Mouse (Mus musculus) kidney, postnatal 14 days (tissue): ENCODE measurements around the gene Bcas3.

Experiments
- DNase-seq: peaks from one replicate; pipeline ENCODE4 v3.0.0; 2022; ENCODE audit warnings: mixed read lengths

The Bcas3 gene

DNA sequence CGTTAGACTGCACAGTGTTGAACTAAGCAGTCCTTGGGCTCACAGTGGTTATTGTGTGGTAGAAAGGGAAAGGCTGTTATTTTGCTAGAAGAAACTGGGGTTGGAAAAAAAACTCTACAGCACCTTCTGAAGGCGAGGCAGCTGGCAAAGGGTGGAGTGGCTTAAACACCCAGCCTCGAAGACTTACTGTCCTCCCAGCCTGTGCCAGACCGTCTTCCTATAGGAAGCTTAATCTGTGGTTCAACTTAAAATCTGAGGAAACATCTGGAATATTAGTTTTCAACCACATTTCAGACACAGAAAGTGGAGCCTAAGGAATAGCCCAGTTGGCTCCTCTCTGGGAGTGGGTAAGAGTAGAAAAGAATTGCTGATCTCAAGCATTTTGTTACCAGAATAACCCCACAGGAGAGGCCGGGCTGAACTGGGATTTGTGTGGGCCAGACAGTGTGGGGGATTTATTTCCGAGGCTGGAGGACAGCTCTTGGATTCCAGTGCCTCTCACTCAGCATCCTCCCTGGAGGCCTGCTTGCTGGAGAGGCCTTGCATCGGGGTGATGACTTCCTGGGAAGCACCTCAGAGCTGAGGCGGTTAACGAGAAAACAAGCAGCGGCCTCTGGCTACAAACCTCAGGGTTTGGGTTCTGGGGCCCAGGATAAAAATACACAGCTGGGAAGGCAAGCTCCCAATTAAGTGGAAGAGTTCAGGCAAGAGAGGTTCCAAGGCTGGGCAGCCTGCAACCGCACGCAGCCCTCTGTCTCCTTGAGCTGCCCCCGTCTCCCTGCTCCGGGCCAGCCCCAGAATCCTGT lies 406.9 kb downstream of the Bcas3 start:
- DNase-seq = peak; percentile 16

DNA sequence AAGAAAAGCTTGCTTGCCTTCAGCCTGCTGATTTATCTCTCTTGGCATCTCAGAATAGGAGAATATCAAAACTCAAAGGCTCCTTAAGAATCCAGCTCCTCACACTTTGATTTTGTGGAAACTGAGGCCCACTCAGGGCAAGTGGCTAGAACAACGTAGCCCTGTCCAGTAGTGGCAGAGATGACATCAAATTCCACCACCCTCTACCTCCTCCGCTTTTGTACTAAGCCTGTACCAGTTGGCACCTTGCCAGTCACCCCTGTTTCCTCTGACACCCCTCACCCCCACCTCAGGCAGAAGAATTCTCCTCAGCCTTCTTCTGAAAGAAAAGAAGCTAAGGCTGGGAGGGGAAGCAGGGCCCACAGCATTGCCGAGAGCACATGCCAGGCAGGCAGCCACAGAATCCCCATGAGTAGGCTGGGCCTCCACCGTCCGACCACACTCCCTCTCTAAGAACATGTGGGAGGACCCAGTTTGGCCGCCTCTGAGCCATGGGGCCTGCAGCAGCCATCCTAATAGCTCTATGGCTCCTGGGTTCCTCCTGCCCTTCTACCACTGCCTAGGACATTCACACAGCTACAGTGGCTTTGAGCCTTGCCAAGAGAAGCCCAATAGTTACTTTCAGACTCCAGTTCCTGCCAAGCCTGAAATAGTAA lies 407.6 kb downstream of the Bcas3 start:
- DNase-seq = peak; percentile 50

DNA sequence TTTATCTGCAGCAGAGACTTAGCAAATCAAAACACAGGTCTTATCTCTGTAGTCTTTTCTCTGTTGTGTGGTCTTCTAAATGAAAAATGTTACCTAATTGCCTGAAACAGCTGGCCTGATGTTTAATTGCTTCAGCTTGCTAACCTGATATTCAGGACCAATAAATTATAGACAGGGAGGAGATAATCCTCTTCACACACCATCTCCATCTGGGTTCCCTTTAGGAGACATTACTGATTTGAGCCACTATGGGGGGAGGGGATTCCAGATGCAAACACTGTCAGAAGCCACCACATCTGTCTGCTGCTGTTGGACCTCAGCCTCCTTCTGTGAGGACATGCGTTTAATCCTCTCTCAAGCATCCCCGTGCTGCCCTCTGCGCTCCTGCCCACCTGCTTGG lies 408.2 kb downstream of the Bcas3 start:
- no peak for DNase-seq

DNA sequence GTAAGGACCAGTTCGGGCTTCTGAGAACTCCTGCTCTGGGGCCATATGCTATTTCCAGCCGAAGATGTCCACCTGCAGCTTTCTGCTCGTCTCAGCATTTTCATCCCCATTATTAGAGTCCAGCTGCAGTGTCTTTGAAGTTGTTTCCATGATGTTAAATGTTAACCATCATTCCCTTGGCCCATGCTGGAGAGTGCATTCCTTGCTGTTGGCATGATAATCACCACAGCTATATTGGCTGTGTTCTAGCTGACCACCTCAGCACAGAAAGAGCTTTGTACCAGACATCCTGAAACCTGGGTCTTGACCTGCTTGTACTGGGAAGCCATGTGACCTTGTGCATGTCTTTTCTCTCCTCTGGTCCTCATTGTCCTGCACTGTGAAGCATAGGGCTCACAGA lies 410.7 kb downstream of the Bcas3 start:
- DNase-seq = peak; percentile 52

DNA sequence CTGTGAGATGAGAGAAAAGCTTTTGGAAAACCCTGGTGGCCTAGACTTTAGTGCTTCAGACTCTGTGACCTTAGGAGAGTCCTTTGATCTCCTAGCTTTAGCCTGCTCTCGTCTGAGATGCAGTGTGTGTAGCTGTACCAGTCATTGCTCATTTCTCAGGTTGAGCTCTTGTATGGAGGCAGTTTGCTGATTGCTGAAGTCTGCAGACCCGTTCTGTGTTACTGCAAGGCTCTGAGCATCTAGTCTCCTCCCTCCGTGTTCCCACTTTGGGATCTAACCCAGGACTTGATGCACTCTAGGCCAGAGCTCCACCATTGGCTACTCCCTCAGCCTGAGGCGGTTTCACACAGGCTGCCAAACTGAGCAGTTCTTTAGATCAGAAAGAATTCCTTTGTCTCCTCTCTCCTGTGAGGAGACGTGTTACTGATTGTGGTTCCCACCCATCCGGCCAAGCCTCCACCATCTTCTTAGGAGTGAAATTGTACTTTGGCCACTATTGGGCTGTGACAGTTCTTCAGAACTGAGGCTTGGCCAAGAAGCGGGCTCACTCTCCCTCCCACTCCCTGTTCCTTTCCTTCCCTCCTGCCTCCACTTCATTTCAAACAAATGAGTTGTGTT lies 413.2 kb downstream of the Bcas3 start:
- no peak for DNase-seq

DNA sequence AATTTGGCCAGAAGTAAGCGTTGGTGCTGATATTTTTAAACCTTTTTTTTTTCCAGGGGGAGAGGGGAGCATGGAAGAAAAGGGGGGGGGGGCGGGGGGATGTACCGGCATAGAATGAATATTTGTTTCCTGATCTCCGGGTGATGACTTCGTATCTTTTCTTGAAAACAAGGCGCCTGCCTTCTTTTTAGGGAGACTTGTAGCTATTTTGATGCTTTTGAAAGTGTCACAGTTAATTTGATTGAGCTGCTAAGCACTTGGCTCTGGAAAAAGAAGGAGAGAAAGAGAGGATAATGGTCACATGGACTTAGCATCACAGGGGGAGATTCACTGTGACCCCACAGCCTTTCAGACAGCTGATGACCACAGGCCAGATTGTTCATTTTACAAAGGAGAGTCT lies 413.8 kb downstream of the Bcas3 start:
- no peak for DNase-seq

DNA sequence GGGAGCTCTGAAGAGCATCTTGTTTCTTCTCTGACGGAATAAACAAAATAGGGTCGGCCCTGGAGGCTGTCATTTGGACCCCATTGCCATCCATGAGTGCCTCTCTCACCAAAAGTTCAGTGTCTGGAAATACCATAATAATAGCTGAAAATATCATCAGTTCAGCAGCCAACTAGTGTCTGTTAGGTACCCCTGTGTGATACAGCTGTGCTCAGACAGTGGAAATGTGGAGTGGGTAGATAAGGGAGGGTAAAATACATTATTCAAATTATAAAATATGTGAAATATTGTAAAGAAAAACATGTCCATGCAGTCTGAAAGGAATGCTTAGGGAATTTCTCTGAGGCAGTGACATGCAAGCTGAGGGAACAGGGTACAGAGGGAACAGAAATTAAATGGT lies 416.8 kb downstream of the Bcas3 start:
- no peak for DNase-seq

DNA sequence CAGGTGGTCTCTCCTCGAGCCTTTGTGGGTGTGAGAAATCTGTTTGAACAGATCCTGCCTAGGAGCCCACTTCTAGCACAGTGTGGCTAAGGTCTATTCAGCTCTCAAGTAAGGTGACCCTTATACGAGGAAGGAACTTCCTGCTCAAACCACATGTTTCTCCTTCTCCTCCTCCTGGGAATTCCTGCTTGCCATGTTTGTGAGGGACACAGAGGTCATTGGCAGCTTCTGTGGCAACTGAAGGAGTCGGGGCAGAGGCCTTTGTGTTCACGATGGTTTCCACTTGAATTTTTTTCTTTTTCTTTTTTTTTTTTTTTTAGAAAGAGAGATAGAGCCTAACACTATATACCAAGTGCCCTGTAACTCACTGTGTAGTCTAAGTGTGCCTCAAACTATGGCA lies 420.4 kb downstream of the Bcas3 start:
- no peak for DNase-seq

DNA sequence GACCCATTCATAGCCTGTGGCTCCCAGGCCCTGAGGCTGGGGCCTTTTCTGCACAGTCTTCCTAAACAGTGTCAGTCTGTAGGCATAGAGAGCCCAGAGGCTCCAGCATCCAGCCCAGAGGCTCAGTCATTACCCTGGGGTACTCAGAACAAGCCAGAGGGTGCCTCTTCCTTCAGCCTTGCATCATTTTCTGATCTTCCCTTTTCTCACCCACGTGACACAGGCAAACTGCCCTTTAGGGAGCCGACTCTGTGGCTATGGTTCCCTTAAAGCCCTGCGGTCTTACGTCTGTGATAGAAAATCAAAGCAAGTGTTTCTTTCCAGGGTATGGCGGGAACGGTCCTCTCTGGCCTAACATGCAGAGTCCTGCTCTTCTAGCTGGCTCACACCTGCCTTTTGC lies 421.7 kb downstream of the Bcas3 start:
- DNase-seq = no peak

DNA sequence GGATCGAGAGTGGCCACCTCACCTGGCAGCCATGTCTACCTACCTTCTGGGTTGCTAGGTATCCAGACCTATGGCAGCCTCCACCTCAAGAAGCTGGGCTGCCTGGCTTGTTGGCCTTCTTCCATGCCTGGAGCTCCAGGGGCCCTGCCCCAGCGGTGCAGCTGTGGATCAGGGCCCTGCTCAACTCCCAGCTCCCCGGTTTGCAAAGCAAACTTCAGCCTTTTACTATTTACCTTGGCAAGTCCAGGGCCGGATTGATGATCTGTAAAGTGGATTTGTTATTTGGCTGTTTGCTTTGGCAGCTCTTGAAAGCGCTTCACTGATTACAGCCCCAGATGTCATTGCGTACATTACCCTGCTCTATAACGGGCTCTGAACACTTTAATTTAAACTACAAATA lies 422.5 kb downstream of the Bcas3 start:
- peak; percentile 54 for DNase-seq

DNA sequence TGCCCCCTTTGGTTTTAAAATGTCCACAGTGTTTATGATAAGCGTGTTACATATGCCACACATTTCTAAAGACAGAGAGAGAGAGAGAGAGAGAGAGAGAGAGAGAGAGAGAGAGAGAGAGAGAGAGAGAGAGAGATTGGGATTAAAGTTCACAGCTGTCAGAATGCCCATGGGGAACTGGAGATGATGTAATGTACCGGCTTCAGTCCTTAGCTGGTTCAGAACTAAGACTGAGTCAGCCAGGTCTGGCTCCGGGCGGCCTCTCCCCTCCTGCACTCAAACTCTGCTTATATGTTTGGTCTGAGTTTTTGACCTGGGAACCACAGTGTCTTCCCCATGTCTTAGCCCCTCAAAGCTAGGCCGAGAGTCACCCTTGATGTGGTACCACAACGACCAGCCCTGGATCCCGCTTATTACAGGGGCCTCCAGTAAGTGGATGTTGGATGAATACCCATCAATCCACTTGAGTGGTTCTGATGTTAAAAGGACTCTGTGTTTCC lies 423.9 kb downstream of the Bcas3 start:
- DNase-seq = no peak

DNA sequence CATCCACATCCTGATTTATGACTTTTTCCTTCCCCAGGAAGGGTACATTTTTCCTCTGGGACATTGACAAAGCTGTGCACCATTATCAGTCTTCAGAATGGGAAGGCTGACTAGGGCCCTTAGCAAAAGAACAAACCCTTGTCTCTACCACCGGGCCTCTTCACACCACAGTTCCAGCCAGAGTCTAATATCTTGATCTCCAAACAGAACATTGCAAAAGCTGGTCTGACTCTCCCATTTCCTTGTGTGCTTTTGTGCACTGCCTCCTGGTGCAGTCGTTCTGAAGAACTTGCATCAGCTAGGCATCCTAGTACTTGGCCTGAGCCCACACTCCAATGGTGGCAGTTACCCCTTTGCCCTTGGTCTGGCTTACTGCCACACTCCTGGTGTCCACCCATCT lies 425.0 kb downstream of the Bcas3 start:
- no peak for DNase-seq

DNA sequence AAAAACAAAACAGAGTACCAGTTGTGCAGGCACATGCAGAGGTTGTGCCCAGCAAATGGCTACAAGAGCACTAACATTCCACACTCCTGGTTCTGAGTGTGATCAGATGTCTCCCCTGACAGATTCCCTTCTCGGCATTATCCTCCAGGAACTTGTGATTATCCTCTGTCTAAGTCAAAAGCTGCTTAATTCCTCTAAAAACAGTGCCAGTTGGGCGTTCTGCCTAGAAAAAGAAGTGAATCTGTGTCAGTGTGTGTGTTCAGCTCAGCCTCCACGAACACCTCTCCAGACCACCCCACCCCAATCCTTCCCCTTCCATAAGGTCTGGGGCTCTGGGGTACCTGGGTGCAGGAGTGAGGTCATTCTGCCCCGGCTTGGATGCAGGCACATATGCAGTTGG lies 427.3 kb downstream of the Bcas3 start:
- DNase-seq = no peak

DNA sequence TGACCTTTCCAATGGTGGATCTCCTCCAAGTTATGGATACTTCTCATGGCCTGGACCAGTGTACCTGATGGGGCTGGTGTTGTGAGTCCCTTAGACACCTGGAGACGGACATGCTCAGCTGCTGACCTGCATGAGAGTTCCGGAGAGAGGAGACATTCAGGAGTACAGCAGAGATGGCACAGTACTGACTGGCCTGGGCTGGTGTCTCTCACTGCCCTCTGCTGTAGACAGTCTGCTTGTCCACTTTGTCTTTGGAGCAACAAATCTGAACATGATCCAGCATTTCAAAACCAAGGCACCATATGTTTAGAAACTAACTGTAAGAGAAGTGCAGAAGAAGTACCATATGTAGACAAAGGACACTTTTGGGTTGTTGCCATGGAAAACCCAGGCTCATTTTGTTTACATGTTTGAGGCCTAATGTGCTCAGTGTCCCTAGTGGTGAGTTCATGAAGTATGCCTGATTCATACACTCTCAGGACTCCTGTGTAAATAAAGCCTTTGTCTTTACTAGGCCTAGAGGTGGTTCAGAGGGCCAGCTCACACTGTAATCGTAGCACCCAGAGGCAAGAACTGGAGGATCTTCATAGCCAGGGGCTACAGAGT lies 433.2 kb downstream of the Bcas3 start:
- DNase-seq = peak; percentile 21

DNA sequence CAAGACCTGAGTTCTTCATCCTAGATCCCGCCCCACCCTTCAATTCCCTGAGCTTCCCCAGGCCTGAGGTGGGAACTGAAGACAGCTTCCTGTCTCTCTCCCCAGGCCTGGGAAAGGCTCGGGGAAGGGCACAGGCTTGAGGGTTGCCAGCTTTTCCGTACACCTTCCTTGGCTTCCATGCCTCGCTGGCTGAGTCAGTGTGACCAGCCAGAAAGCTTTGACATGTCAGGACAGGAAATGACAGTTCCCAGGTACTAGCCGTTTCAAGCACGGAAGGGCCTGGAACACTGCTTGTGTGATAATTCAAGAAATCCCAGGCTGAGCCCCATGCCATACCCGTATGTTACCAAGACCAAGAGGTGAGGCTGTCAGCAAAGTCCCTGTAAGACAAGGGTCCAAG lies 436.8 kb downstream of the Bcas3 start:
- DNase-seq = no peak

DNA sequence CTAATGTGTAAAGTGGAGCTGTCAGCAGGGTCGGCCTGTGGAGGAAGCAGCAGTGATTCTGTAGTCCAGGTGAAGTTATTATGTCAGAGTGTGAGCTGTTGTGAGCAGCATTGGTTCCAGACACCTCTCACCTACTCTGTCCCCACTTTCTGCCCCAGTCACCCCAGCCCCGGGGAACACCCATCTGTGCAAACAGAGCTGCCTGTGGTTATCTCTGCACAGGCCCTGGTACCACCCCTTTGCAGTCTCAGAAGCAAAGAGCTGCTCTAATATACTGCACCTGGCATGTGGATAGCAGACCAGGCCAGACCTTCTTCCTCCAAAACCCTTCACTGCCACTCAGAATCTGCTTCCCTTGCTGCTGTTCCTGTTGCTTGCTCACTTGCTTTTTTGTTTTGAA lies 437.3 kb downstream of the Bcas3 start:
- DNase-seq = no peak

DNA sequence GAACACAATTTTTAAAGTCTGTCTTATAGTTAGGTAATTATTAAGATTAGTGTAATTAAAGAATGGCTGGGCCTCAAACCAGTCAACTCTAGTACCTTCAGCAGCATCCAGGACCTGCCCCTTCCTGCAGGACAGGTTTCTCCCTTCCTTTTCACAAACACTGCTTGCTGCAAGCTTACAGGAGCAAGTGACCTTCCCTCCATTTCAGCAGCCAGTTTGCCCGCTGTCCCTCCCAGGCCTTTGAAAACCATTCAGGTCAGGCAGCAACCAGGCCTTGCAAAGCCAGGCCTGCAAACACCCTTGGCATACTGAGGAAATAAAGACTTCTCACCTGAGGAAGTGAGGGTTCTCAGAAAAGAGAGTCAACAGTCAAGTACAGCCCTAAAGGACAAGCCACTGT lies 438.2 kb downstream of the Bcas3 start:
- no peak for DNase-seq

DNA sequence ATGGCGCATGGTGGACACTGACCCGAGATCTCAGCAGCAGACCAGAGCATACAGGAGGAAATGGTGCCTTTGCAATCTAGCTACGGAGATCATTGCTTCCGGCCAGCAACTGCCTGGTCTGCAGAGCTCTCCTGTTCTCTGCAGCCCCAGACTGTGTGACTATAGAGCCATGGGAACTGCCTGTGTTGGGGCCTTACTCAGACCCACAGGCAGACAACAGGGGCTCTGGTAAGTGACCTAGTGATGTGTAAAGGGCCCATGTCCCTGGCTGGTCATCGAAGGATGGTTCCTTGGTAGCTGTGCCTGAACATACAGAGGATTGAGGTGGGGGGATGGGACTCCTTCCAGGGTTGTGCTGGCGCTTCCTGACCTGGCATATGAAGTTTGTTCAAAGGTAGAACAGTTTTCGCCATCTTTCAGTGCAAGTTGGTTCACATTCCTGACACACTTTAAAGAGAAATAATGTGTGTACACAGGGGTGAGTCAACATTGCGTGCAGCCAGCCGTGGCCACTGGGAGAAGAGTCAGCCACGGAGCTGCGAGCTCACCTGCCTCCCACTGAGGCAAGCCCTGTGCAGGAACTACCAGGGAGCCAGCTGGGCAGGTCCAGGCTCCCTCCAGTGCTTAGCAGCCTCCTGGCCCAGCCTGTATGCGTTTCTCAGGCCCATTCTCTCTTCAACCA lies 439.7 kb downstream of the Bcas3 start:
- DNase-seq = peak; percentile 58

DNA sequence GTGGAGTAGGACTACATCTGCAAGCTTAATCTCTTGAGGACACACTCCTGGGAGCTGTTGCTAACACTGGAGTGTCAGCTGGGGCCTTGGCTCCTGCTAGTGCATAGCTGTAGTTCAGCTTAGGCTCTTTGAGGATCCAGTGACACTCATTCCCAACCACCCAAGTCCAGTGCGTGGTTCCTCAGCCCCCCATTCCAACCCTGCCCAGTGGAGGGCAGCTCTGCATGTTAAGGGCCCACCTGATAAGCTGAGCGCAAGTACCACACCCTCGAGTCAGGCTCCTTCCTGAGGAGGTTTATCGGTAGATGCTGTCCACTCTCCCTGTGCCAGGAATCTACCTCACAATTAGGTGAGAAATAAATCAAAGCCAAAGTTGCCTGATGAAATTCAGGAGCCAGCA lies 446.5 kb downstream of the Bcas3 start:
- DNase-seq = no peak

DNA sequence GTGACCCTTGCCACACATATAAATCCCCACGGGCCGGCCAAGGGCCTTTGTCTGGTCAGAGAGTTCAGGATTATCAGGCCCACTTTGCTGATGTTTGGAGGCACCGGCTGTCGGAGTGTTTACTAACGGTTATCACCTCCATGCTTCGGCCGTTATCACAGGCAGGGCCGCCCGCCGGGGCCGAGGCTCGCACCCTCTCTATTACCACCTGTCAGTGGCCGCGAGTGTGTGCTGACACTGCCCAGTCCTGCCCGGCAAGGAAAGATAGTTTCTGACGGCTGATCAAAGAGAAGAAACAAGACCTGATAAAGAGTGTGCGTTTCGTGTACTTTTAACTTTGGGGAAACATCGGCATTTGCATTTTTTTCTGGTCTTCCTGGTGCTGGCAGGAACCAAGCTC lies 446.9 kb downstream of the Bcas3 start:
- DNase-seq = no peak

DNA sequence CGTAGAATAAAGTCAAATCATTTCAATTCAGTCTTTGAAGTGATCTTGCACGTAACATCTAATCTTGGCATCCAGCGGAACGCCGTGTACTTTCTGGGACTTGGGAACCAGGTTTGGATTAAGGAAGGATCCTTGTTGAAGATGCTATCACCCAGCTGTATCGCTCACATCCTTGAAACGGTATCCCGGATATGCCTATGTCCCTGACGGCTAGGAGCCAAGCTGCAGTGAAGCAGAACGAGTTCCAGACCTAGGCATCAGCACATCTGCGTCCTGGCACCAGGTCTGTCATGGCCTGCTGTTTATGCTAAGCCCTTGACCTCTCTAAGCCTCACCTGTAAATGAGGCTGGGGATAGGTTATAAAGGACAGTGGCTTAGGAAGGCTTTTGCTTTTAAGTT lies 447.4 kb downstream of the Bcas3 start:
- peak; percentile 48 for DNase-seq

DNA sequence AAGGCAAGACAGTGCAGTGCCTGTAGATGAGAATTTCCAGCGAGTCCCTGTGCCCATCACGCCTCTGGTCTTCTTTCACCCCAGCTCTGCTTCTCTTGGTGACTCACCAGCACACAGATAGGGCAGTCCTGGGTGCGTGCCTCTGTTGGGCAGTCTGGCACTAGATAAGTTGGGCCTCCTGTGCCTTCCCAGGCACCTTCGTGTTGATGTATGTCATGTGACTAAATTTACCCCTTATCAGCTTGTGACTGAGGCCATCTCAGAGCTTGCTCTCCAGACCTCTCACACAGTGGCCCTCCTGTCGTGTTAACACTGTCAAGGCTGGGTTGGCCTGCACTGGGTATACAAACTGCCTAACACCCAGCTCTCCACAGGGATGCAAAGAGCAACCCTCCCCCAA lies 451.1 kb downstream of the Bcas3 start:
- no peak for DNase-seq

DNA sequence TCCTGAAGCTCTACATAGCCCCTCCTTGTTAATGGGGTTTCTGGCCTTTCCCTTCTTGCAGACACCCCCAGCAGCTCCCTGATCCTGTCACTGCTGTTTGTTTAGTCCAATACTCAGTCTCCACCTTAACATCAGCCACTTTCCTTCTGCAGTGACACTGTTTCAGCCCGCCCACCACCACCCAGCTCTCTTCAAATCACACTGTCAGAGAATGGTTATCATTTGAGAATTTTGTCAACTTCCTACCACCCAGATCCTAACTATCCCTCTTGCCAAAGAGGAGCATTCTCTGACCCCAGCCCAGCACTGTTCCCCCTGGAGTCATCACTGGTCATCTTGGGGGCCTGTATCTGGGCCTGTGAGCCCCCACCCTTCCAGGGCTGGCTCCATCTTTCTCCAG lies 452.8 kb downstream of the Bcas3 start:
- DNase-seq = no peak
